Mouse (Mus musculus) erythroid progenitor cell, adult 5-6 weeks (primary cell): ENCODE data around the gene 1700008P02Rik. TPM values are rescaled to one million over a fixed set of nuclear protein-coding genes. Genes with fewer than 3 reads are reported as not detected.
"Not testable (repeated sequence)": the region's sequence is repeated elsewhere in the genome, so short reads cannot be mapped to it uniquely, and the experiment has no call there.

Experiments used
- ATAC-seq: replicated peaks from 2 replicates; pipeline ENCODE4 v1.8.0; 2016; ENCODE audit warnings: moderate number of reproducible peaks, mild to moderate bottlenecking, moderate TSS enrichment, inconsistent platforms; ENCODE audit not compliant: poor library complexity, low FRiP score, severe bottlenecking
- total RNA-seq, 2 experiments: library from RNA; stranded (forward) in 1 of 2; stranded (reverse) in 1 of 2; fragments of 150-400 nt in 1 of 2; fragments of 186-747, 209-891 nt in 1 of 2; gene quantifications; 2 replicates each; pipeline versions ENCODE4 v1.2.3 to v1.2.4; 2015 to 2017; ENCODE audit warnings: low replicate concordance in 2 of 2

Gene 1700008P02Rik
- total RNA-seq (2015; ENCODE audit: low replicate concordance) (not detected in 2 replicates), total RNA-seq (2017; ENCODE audit: low replicate concordance) (not detected in 2 replicates)

GRCm38 (mm10) chr3:6620343-6620742 is at the start of gene 1700008P02Rik:
TSS of gene 1700008P02Rik (minus strand) at chr3:6620443.
- ATAC-seq, result no peak

DNA sequence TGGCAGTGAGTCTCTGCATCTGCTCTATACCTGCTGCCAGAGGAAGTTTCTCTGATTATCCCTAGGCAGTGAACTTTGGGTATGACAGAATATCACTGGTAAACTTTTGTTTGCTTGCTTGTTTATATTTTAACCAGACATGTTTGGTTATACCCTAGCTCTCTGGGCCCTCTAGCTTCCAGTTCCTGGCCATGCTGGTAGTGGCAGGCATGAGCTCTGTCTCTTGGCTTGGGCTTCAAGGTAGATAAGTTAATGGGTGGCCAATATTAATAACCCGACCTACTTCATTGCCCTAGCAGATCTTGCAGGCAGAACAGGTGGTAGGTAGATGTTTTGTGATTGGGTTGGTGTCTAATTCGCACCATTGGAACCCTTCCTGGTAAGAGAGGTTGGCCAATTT is 29.2 kb upstream of the 1700008P02Rik start:
- ATAC-seq, result no peak

- not testable (repeated sequence) for ATAC-seq
Measured at GRCm38 (mm10) chr3:6638151-6638550, 17.9 kb upstream of the 1700008P02Rik start.

DNA sequence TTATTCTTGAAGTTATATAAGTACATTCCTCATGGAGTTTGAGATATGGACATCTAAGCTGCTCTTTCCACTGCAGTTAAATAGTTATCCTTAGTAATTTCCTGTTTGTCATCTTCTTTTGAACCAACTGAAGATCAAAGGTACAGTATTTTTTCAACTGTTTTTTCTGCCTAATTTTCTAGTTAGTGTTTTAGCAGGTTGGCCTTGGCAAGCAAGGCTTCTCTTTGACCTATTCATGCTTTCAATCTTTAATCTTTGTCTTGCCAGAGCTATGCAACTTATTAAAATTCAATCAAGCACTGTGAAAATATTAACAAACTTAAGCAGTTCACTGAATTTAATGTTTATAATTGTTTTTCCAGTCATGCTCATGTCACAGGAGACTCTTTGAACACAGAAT is 14.0 kb upstream of the 1700008P02Rik start:
- no peak for ATAC-seq

DNA sequence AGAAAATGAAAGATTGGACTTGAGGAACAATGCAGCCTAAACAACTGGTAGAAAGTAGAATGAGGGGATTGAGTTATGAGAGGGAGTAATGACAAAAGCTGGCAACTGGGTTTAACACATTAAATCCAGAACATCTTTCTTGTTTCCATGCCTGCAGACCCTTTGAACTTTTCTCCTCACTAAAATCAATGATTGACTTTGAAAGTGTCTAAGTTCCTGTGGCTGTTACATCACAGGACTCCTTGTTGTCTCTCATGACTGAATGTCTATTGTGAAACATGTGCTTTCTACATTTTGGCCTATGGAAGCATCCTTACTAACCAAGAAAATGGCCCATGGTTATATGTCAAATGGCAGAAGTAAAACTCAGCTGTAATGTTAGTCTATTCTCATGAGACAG is 2.4 kb downstream of the 1700008P02Rik start:
- no peak for ATAC-seq
